Mouse (Mus musculus) liver, adult (tissue): ENCODE results near the gene Traf3ip3.

Source experiments
- GATA4 ChIP-seq: IDR thresholded peaks from 2 replicates; pipeline ENCODE4 v1.6.1; 2014; ENCODE audit warnings: mild to moderate bottlenecking, low read length; ENCODE audit not compliant: insufficient replicate concordance

The Traf3ip3 gene

DNA sequence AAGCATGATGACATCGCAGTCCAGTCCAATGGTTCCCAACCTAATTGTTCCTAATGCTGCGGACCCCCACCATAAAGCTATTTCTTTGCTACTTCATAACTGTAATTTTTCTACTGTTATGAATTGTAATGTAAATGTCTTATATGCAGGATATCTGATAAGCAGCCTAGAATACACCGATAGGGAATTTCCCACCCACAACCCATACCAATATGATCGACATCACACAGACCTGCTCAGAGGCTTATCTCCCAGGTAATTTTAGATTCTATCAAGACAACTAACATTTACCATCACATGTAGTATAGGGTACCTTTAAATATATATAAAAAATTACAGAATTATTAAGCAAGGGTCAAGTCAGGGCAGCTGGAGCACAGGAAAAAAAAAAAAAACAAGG lies 24.6 kb upstream of the Traf3ip3 start:
- no peak for TF ChIP-seq GATA4

DNA sequence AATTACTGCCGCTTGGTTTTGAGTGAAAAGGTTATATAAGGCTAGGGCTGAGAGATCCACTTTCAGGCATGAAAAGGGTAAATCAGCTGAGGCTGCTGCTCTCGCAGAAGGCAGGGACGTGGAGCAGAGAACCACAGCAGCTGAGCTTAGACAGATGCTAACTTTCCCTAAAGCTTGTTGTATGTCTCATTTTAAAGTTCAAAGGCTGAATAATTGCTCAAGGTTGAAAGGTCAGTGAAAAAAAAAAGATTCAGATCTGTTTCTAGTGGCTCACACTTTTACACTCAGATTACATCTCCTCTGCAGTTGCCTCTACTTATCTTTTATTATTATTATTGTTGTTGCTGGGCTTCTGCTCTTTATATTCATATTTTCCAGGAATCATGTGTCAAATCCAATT lies 24.0 kb upstream of the Traf3ip3 start:
- no peak for TF ChIP-seq GATA4

GRCm38 (mm10) chr1:193220408-193220807 lies 18.9 kb upstream of the Traf3ip3 start:
- no peak for TF ChIP-seq GATA4

DNA sequence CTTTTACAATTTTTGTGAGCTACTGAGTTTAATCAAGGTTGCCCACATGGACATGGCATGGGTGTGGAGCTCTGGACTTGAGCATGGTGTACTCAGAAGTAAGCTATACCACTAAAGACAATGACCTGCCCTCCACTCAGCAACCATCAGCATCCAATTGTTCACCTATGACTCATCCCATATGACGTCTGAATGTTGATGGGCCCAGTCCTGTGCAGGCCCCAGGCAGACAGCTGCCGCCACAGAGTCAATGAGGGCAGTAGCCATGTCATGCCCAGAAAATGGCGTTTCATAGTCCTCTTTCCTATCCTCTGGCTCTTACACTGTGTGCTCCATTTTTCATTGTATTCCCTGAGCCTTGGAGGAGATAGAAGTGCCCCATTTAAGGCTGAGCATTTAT lies 14.5 kb upstream of the Traf3ip3 start:
- no peak for TF ChIP-seq GATA4

DNA sequence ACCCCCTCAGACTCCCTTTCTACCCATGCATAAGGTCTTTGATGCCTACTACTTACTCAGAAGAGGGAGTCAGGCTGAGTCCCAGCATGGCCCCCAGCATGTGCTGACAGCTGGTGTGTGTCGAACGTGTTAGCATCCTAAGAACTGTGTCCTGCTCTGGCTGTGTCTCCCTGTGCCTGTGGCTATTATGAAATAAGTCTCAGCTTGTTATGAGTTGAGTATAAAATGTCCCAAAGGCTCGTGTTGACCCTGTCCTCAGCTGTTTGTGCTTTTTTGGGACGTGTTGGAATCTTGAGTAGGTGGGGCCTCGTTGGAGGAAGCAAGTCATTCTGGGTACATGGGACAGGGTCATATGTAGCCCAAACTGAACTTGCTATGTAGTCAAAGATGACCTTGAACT lies 12.6 kb upstream of the Traf3ip3 start:
- TF ChIP-seq GATA4, result no peak

DNA sequence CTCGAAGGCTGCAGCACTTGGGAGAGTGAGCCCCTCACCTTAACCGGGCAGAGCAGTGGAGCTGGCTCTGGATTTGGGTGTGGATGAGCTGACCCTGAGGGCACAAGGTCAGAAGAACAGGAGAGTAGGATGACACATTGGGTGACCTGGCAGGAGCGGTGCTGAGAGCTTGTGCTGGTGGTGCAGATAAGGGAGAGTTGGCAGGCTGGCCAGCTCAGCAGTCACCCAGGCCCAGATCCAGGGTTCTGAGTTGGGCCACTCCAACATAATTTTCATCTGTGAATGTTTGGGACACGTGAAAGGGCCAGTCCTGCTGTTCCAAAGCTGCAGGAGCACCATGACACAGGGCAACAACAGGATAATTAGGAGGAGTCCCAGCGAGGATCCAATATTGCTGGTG lies 9.9 kb upstream of the Traf3ip3 start:
- peak; percentile 98 for TF ChIP-seq GATA4

DNA sequence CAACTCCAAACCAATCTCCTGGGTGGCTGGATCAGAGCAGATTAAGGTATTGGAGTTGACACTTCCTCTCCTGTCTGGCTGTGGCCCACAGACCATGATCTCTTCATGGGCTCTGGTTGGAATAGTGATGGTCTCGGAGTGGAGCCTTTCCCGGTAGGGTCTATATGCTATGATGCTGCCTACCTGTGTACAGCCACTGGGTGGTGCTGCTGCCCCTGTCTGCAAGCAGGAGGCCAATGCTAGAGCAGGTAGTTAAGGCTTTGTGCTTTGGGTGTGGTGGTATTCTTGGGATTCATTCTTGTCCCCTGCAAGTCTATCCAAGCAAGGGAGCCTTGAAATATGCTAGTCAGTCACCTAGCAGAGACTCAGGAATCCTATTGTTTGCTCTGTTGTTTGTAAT lies 6.7 kb upstream of the Traf3ip3 start:
- TF ChIP-seq GATA4, result no peak

- no peak for TF ChIP-seq GATA4
Observed at GRCm38 (mm10) chr1:193207503-193207902, 6.0 kb upstream of the Traf3ip3 start, which contains the start of gene Lamb3. TSS of gene Lamb3 (plus strand) at chr1:193207699.

GRCm38 (mm10) chr1:193205431-193205830 lies 3.9 kb upstream of the Traf3ip3 start:
- no peak for TF ChIP-seq GATA4

GRCm38 (mm10) chr1:193203821-193204220 lies 2.3 kb upstream of the Traf3ip3 start:
- no peak for TF ChIP-seq GATA4

GRCm38 (mm10) chr1:193200640-193201382 lies 692 bp downstream of the Traf3ip3 start:
- no peak for TF ChIP-seq GATA4

- no peak for TF ChIP-seq GATA4
Observed at GRCm38 (mm10) chr1:193198312-193198711, 3.2 kb downstream of the Traf3ip3 start.

DNA sequence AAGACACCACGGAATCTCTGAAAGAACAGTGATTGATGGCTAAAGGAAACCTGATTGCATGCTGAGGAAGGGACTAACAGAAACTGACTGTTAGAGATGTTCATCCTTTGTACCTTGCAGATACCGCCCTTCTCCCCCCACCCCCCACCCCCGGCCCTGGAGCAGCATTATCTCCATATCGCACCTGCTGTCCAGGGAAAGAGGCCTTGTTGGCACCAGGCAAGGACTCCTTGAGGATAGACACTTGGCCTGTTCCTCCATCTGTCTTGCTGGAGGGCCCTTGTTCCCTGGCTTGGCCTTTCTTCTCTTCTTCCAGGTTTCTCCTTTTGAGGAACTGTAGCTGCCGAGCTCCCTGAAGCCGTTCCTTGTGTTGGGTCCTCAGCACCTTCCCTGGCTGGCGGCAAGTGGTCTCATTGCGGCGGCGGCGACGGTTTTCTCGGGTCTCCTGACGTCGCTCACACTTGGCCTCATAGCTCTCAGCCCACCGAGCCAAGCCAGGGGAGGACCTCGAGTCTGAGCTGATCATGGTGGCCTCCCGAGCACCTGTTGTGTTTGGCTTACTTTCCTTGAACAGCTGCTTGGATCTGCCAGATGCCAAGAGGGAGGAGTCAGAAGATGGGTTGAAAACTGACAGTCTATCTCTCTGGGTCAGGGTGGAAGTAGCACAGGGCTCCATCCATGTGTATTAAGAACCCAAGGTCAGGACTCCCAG lies 3.9 kb downstream of the Traf3ip3 start:
- TF ChIP-seq GATA4, result no peak

DNA sequence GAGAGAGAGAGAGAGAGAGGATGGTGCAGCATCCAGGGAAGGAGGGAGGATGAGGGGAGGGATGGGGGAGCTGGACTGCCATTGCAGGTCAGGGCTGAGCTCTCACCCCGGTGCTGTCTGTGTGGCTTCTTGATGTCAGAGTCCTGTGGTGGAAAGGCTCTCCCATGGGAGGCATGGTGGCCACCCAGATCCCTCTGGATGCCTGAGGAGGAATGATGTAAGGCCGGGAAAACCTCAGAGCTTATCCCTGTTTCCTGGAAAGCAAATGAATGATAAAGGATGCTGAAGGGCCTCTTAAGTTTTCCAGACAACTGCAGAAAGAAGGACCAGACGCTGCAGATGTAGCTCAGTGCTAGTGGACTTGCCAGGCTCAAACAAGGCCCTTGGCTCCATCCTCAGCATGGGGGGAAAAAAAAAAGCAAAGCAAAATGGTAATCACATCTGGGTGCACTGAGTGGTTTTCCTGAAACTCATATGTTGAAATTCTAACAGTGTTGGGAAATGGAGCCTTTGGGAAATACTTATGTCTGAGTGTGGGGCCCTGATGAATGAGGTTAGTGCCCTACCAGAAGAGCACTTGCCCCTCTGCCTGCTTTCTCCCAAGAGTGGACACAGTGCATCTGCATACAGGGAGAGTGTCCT lies 6.2 kb downstream of the Traf3ip3 start:
- TF ChIP-seq GATA4, result no peak

DNA sequence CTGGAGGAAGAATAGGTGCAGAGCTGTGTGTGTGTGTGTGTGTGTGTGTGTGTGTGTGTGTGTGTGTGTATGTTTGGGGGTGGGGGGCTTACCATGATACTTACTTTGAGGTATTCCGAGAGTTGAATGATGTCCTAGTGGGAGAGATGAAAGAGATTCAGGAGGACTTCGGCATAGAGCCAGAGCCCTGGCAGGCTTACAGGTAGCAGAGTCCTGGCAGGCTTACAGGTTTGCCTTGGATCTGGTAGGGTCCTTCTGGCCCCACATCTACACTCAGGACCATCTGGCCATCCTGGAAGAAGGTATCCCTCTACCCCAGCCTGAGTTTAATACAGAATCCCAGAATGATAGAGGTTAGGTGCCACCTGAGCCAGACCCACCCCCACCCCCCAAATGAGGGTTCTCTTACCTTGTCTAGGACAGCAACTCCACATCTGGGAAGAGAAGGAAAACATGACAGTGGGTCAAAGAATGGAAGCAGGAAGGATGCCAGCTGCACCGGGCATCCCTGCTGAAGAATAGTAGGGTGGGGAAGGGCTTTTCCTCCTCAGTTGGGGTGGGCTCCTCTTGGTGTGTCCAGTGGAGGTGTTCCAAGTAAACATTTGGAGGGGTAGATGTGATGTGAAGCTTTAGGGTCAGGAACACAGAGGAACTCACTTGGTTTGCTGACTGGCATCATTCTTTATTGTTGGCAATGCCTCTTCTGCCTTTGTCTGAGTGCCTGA lies 6.9 kb downstream of the Traf3ip3 start:
- no peak for TF ChIP-seq GATA4
